8 mouse cellular contexts compared by ENCODE assay signal in the genomic region with DNA sequence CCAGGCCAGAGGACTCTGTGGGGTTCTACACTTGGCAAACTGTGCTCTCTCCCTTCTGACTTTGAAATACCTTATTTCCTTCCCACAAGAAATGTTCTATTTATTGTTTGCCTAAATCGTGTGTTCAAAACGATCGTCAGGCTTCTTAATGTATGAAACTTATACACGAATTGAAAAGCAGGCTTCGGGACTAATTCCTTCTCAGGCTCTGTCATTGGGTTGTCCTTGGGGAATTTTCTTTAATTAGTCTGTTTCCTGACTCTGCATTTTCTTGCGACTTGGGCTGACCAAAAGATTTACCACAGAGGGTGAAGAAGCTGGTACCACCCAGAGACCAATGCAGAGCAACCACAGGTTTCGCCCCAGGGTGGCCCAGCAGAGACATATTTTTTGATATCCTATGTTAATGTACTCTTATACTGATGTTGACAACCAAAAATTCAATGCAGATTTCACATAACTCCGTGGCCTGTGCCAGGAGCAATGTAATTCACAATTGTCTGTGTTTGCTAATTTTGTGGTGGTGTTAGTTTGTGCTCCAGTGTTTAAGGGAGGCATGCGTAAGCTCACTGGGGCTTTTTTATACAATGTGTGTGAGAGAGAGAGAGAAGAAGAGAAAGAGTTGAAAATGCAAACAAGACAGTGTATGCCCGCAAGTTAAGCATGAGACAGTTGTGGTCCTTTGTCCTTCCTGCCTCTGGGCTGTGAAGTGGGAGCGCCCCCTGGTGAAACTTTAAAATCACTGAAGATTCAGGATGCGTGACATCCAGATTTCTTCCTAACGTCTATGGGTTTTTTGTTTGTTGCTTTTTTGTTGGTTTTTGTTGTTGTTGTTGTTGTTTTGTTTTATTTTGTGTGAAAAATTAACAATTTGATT.
DNase-seq lines count a peak whose midpoint lies in the region; ATAC-seq lines count a peak whose summit lies in the region.

No protein-coding gene starts in this region.

- ATAC-seq in erythroid progenitor cell, adult 5-6 weeks (replicated peaks; ENCODE audit: low FRiP score, poor library complexity, severe bottlenecking) = no peak

- DNase-seq in 416B (ENCODE audit: low read depth) = peak; percentile 49
- DNase-seq in Muller cell, postnatal 12 days (ENCODE audit: inconsistent ontology term) = peak; percentile 73
- DNase-seq in cerebellum, postnatal 4 days (ENCODE audit: low spot score in 2 of 2) = peak; percentile 47 to 78
- peak; percentile 59 for DNase-seq in gastrocnemius, postnatal 10 days
- DNase-seq in kidney, postnatal 10 days = peak; percentile 82
- peak; percentile 17 to 54 for DNase-seq in lung, adult 18-20 months
- peak; percentile 88 for DNase-seq in retina, postnatal 1 day

Comparison
In these comparisons a context has a peak if more than half of its experiments do, and no peak if none do; other contexts are left out.
1. DNase-seq: peak in every context shown above with its lines; median percentile 88 in retina, postnatal 1 day; 82 in kidney, postnatal 10 days; 73 in Muller cell, postnatal 12 days; 62 in cerebellum, postnatal 4 days; 59 in gastrocnemius, postnatal 10 days; 49 in 416B; 36 in lung, adult 18-20 months.